Mouse (Mus musculus) heart, postnatal 36 days (tissue): ENCODE data around the gene Serpina3a. TPM values are rescaled to one million over a fixed set of nuclear protein-coding genes. Genes with fewer than 3 reads are reported as not detected.
"Not testable (repeated sequence)": the region's sequence is repeated elsewhere in the genome, so short reads cannot be mapped to it uniquely, and the experiment has no call there.

Source experiments
- DNase-seq, 2 experiments: peaks; one replicate each; pipeline ENCODE4 v3.0.0; 2021 to 2022
- intact Hi-C: fragments of 180-260 bp; cut with DNase I; formaldehyde crosslinking; loops from one replicate; pipeline ENCODE4 v1.15.1; 2025
- total RNA-seq, 2 experiments: library from RNA; stranded (reverse); gene quantifications; 2 replicates each; pipeline ENCODE4 v1.2.3; 2021

The Serpina3a gene
- not detected for total RNA-seq

DNA sequence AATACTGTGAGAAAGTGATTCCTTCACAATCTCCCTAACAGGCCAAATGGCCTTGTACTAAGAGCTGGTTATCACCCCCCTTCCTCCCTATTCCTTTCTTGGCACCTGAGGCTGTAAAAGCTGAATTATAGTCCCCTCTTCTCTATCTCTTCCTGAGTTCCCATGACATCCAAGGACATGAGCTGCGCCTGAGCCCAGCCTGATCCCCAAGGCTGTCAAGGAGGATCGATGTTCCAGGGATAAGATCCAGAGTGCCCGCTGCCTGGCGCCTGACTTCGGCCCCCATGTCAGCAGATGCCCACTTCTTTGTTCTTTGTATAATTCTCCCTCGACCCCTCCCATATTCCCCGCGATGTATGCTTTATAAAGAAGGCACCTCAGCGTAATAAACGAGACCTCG lies at the start of gene Serpina3a:
Gene Serpina3a, plus strand, starts transcription at position 392 of the 400 bp plus-strand sequence.
- DNase-seq, intact Hi-C loops: not testable (repeated sequence)

GRCm38 (mm10) chr12:104064532-104064931 lies 48.0 kb upstream of the Serpina3a start:
- no peak for DNase-seq
- intact Hi-C loops = no loop called here

DNA sequence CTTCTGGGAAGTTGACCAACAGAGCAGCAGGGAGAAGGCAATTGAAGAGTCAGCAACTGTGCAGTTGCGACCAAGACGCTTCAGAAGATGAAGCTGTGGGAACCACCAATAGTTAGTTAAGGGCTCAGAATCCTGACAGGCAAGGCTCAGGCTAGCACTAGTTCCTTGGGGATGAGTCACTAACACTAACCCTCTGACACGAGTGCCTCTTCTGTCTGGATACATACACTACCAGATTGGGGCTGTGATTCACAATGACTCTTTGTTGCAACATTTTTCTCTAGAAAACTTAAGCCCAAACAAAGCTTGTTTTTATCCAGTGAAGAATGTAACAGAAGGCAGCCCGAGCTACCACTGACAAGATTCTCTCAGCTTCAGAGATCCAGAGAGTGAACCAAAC lies 47.5 kb upstream of the Serpina3a start:
- intact Hi-C loops = loop anchor here (5.0 kb wide), 1 partner anchor 112 kb away; no protein-coding TSS in a partner anchor
- DNase-seq = no peak

DNA sequence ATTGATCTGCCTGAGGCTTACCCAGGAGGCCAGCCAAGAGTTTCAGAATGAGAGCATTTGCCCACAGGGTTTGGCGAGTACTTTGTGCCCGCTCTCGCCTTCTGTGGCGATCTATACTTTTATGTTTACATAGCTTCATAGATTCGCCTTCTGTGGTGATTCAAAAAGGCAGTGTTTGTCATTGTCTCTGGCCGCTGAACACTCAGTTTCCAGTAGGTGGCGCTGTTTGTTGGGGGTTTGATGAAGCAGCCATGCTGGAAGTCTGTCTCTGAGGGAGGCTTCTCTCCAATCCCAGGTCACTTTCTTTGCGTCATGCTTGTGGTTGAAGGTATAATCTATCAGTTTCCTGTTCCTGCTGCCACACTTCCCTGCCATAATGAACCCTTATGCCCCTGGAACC lies 46.3 kb upstream of the Serpina3a start:
- peak; percentile 61 to 67 for DNase-seq
- intact Hi-C loops = loop anchor here (5.0 kb wide), 1 partner anchor 111 kb away; no protein-coding TSS in a partner anchor

- DNase-seq = peak; percentile 59 to 62
- intact Hi-C loops = loop anchor here (5.0 kb wide), 1 partner anchor 110 kb away; no protein-coding TSS in a partner anchor
These were observed 45.0 kb upstream of the Serpina3a start for GRCm38 (mm10) chr12:104067549-104067948.

- intact Hi-C loops = loop anchor here (1.0 to 5.0 kb wide), 3 partner anchors 74 to 349 kb away; no protein-coding TSS in a partner anchor
- peak; percentile 69 to 79 for DNase-seq
These were observed 42.9 kb upstream of the Serpina3a start for GRCm38 (mm10) chr12:104069620-104070019.

DNA sequence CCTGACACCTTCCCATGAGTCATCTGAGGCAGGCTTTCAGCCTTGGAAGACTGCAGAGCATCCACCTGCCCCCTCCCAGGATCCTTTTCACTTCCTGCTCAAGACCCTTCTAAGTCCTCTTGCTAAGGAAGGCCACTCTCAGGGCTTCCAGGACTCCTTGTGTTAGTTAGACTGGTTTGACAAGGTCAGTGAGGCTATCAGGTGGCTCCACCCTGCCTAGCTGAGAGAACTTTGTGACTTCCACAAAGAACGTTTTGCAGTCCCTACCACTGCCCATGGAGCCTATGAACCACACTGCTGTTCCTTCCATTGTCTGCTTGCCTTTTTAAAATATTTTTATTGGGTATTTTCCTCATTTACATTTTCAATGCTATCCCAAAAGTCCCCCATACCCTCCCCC lies 40.8 kb upstream of the Serpina3a start:
- intact Hi-C loops = no loop called here
- no peak for DNase-seq

DNA sequence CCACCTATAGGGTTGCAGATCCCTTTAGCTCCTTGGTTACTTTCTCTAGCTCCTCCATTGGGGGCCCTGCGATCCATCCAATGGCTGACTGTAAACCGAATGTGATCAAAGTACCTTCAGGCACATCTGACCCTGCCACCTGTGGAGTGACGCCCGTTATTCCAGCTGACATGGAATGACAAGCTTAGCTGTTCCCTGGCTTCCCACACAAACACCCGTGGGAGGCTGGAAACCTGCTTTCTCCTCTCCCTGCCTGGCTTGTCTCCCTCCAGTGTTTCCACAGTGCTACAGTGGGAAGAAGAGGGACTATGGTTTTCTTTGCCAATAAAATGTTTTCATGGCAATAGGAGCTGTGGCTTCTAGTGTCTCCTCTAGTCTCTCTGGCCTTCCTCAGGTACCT lies 40.2 kb upstream of the Serpina3a start:
- no peak for DNase-seq
- intact Hi-C loops = no loop called here

GRCm38 (mm10) chr12:104090119-104090518 lies 22.4 kb upstream of the Serpina3a start:
- DNase-seq = no peak
- intact Hi-C loops = no loop called here

- DNase-seq = no peak
- intact Hi-C loops = no loop called here
These were observed 21.2 kb upstream of the Serpina3a start for GRCm38 (mm10) chr12:104091303-104091702.

DNA sequence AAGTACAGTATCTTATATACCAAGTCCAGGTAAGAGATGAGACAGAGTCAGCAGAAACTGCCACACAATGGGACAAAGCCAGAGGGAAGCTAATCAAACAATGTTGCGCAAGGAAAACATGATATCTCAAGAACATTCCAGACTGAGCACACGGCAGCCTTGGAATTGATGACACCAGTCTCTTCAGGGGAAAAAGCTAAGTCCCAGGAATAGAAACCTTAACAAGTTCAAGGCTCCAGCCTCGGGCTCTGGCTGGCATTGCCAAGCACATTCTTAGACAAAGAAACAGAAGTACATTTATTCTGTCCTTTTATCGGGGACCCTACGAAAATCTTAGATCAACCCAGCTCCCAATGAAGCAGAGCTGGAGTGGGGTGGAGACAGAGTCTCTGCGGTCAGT lies 11.8 kb upstream of the Serpina3a start, which contains the start of gene Serpina5:
Gene Serpina5, plus strand, starts transcription at position 346 of the 400 bp plus-strand sequence.
- intact Hi-C loops = no loop called here
- no peak for DNase-seq

DNA sequence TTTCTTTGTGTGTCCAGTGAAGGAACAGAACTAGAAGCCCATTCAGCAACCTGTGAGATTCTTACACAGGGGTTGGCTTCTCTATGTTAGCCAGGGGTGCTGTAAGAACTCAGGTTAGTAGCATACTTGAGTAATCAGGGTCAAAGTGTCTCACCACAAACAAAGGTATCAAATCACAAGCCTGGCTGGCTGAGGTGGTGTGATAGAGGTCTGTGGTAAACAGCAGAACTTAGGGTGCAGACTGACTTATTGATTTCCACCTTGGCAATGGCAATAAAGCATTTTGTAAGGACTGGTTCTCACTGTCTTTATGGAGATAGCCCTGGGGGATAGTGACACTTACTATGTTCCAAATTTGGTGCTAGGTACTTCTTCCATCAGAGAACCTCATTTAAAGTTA lies 6.7 kb upstream of the Serpina3a start:
- intact Hi-C loops = no loop called here
- no peak for DNase-seq

GRCm38 (mm10) chr12:104106919-104107318 lies 5.6 kb upstream of the Serpina3a start:
- no peak for DNase-seq
- intact Hi-C loops = no loop called here

DNA sequence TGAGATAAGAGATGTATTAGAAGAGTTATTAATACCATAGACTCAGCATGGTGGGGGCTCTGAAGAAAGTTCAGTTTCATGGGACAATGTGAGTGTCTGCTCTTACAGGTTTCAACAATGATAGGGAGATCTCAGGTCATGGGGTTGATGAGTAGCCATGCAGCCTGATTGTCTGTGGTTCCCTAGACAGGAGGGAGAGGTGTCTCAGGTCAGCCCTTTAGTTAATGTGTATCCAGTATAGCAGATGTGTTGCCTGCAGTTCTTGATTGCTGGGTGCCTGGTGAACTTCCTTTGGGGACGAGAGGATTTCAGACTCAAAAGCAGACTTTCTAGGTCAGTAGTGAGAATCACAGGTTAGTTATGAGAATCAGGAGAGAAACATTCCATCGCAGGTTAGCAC lies 4.0 kb upstream of the Serpina3a start:
- intact Hi-C loops = no loop called here
- DNase-seq = no peak

DNA sequence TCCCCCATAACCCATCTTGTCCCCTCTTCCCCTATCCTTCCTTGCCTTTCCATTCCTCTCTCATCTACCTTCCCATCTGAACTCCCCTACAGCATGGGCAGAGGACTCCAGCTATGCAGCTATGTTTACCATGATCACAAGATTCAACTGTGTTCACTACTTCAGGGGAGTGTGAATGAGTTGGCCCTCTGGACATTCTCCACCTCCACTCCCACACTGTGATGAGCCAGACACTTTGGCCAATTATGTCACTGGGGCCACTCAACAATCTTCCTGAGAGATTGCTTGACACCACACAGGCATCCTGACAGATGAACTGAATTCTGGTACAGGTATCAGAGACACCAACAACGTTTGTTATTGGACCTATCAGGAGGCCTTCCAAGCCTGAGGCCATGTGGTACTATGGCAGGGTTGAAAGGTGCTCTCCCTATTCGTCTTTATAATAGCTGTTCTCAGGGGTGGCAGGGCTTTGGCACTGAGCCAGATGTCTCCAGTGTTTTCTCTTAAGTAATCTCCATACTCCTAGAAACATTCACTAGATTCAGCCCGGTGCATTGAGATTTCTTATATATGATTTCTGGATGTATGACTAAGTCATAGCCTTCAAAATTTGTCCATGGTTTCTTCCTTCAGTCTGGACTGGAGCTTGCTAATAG lies 2.5 kb downstream of the Serpina3a start:
- DNase-seq = no peak
- intact Hi-C loops = no loop called here

GRCm38 (mm10) chr12:104123097-104123496 lies 10.6 kb downstream of the Serpina3a start:
- DNase-seq = no peak
- intact Hi-C loops = no loop called here

- no peak for DNase-seq
- intact Hi-C loops = no loop called here
These were observed 11.5 kb downstream of the Serpina3a start for GRCm38 (mm10) chr12:104123996-104124395.

GRCm38 (mm10) chr12:104125021-104125560 lies 12.6 kb downstream of the Serpina3a start:
- DNase-seq = no peak
- intact Hi-C loops = no loop called here

GRCm38 (mm10) chr12:104127696-104128095 lies 15.2 kb downstream of the Serpina3a start, which contains the start of gene Serpina3b:
Serpina3b (plus strand) TSS chr12:104127996.
- intact Hi-C loops = no loop called here
- no peak for DNase-seq

DNA sequence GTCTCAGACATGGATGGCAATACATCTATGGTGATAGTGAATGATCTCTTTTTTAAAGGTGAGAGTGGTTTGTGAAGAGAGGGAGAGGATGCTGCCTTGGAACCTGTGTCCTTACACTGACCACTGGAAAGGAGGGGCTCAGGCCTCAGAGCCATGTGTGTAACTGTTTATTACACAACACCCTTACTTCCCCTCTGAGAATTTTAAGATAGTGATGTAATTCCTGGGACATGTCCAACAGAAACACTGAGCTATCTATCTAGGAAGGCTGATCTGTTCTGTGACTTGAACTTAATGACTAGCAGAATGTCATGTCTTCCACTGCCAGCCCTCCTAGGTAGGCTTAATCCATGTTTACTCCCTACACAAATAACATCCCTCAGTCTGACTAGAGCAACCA lies 18.5 kb downstream of the Serpina3a start:
- DNase-seq = no peak
- intact Hi-C loops = no loop called here

GRCm38 (mm10) chr12:104138216-104138615 lies 25.7 kb downstream of the Serpina3a start:
- intact Hi-C loops = no loop called here

GRCm38 (mm10) chr12:104140543-104141103 lies 28.1 kb downstream of the Serpina3a start:
- DNase-seq = no peak
- intact Hi-C loops = no loop called here

More at GRCm38 (mm10) chr12:104138216-104138615, 25.7 kb downstream of the Serpina3a start:
- no peak for DNase-seq
